Mouse (Mus musculus) cerebellum, adult 2 months (tissue): ENCODE measurements around the gene Gdpd1.

Source experiments
- CTCF ChIP-seq: fragments of 200-500 bp; IDR thresholded peaks from 2 replicates; pipeline ENCODE4 v1.5.1; 2011; ENCODE audit warnings: low read depth, mild to moderate bottlenecking, control low read depth, low read length, moderate library complexity, borderline replicate concordance; ENCODE audit not compliant: insufficient read depth
- POLR2A ChIP-seq: fragments of 200-500 bp; IDR thresholded peaks from 2 replicates; pipeline ENCODE4 v1.6.1; 2011; ENCODE audit warnings: low read length, control low read depth, borderline replicate concordance; ENCODE audit not compliant: insufficient read depth

GRCm38 (mm10) chr11:87022765-87023164 lies 51.1 kb downstream of the Gdpd1 start:
- no peak for TF ChIP-seq CTCF
- TF ChIP-seq POLR2A: no peak
